Mouse (Mus musculus) liver, embryonic 16.5 days (tissue): ENCODE measurements around the gene Cdk2ap2. TPM values are rescaled to one million over a fixed set of nuclear protein-coding genes. Genes with fewer than 3 reads are reported as not detected.
"Not testable (repeated sequence)": the region's sequence is repeated elsewhere in the genome, so short reads cannot be mapped to it uniquely, and the experiment has no call there.

Experiments
- ATAC-seq: fragments of 200-750 bp; cut with Nextera tagmentation; 2 replicates; pipeline ENCODE4 v1.8.0; 2017; ENCODE audit warnings: low read depth, mild to moderate bottlenecking, moderate number of reproducible peaks, moderate library complexity
- H3K27ac ChIP-seq: fragments of 300-500 bp; sonication (generic); 2 replicates; pipeline ENCODE4 v1.5.1; 2014; ENCODE audit warnings: mild to moderate bottlenecking, low read length
- H3K27me3 ChIP-seq: fragments of 300-500 bp; sonication (generic); 2 replicates; pipeline ENCODE4 v1.6.1; 2014; ENCODE audit warnings: low read depth, low read length, mixed read lengths; ENCODE audit not compliant: control insufficient read depth, insufficient read depth
- H3K36me3 ChIP-seq: fragments of 300-500 bp; sonication (generic); 2 replicates; pipeline ENCODE4 v1.6.1; 2014; ENCODE audit warnings: mild to moderate bottlenecking; ENCODE audit not compliant: control insufficient read depth, insufficient read depth
- H3K4me1 ChIP-seq: fragments of 300-500 bp; sonication (generic); 2 replicates; pipeline ENCODE4 v1.6.1; 2014; ENCODE audit warnings: low read depth, low read length, mixed read lengths; ENCODE audit not compliant: control insufficient read depth
- H3K4me2 ChIP-seq: fragments of 300-500 bp; sonication (generic); 2 replicates; pipeline ENCODE4 v1.6.1; 2014; ENCODE audit warnings: low read depth, low read length, mixed read lengths
- H3K4me3 ChIP-seq: fragments of 300-500 bp; sonication (generic); 2 replicates; pipeline ENCODE4 v1.5.1; 2014; ENCODE audit warnings: low read depth, mild to moderate bottlenecking, low read length
- H3K9ac ChIP-seq: fragments of 300-500 bp; sonication (generic); 2 replicates; pipeline ENCODE4 v1.6.1; 2014; ENCODE audit warnings: low read depth, low read length
- H3K9me3 ChIP-seq: fragments of 300-500 bp; sonication (generic); replicated peaks from 2 replicates; pipeline ENCODE4 v1.6.1; 2016; ENCODE audit warnings: low read length; ENCODE audit not compliant: control insufficient read depth
- WGBS: fragments of 180-500 bp; shearing (Covaris S2); extraction: QIAGEN DNeasy Blood & Tissue Kit; methylation state at CpG from one replicate; pipeline ENCODE4 v1.1.7; 2014; ENCODE audit not compliant: insufficient replicate concordance; 5-methylcytosine and 5-hydroxymethylcytosine counted together
- polyA plus RNA-seq: library from polyadenylated mRNA; unstranded; fragments of >200 nt; fragmentation: Nextera tagmentation; extraction: Ambion mirVana; gene quantifications from 2 replicates; pipeline ENCODE4 v1.2.1, GENCODE M21; 2015

The Cdk2ap2 gene
- polyA plus RNA-seq, 1 experiment from 2014 or later: 117 TPM

GRCm38 (mm10) chr19:4121896-4122295 is 24.9 kb downstream of the Cdk2ap2 start:
- WGBS: 32% methylated on average over 6 of the region's 6 CpGs
- not testable (repeated sequence) for H3K36me3 ChIP-seq, H3K9me3 ChIP-seq, ATAC-seq, H3K9ac ChIP-seq, H3K27me3 ChIP-seq, H3K4me3 ChIP-seq
- peaks cover 50% of the 10 kb centered on the region for H3K4me1 ChIP-seq
- peak overlapping the region; percentile 77 for H3K4me2 ChIP-seq
- peak overlapping the region; percentile 78 for H3K27ac ChIP-seq

- no peaks in the 10 kb centered on the region for H3K27me3 ChIP-seq
- WGBS: 27% methylated on average over 7 of the region's 7 CpGs
- H3K9me3 ChIP-seq: no peaks in the 10 kb centered on the region
- no peak overlapping the region for H3K9ac ChIP-seq
- H3K4me1 ChIP-seq: peaks cover 58% of the 10 kb centered on the region
- H3K4me2 ChIP-seq: peak overlapping the region; percentile 18
- H3K27ac ChIP-seq: peak overlapping the region; percentile 75
- no peak for ATAC-seq
- no peak overlapping the region for H3K4me3 ChIP-seq
- H3K36me3 ChIP-seq: no peaks in the 10 kb centered on the region
These were observed 25.7 kb downstream of the Cdk2ap2 start for GRCm38 (mm10) chr19:4122411-4123370.

GRCm38 (mm10) chr19:4124432-4124831 is 27.4 kb downstream of the Cdk2ap2 start:
- Histone ChIP-seq H3K4me2 (no peak overlapping the region), H3K4me3 (no peak overlapping the region), H3K27me3 (no peaks in the 10 kb centered on the region), H3K36me3 (peaks cover 9% of the 10 kb centered on the region), H3K9me3 (no peaks in the 10 kb centered on the region), H3K9ac (no peak overlapping the region), H3K4me1 (peaks cover 59% of the 10 kb centered on the region), H3K27ac (0 out of 2 replicates have a peak overlapping the region, but pooled peaks have one; percentile 18)
- 78% methylated on average over 4 of the region's 4 CpGs for WGBS
- ATAC-seq: no peak

- ATAC-seq: peak; percentile 1
- H3K4me1 ChIP-seq: peaks cover 65% of the 10 kb centered on the region
- peak overlapping the region; percentile 48 for H3K9ac ChIP-seq
- not testable (repeated sequence) for H3K36me3 ChIP-seq, H3K27me3 ChIP-seq, H3K9me3 ChIP-seq
- H3K27ac ChIP-seq: peak overlapping the region; percentile 41; the same call in 1 of the 2 replicates
- H3K4me2 ChIP-seq: peak overlapping the region; percentile 56
- H3K4me3 ChIP-seq: peak overlapping the region; percentile 79
- 26% methylated on average over 3 of the region's 4 CpGs for WGBS
These were observed 28.3 kb downstream of the Cdk2ap2 start for GRCm38 (mm10) chr19:4125268-4125667.

- peak within 1 kb of the TSS; percentile 57 for H3K27ac ChIP-seq
- H3K4me2 ChIP-seq: peak within 1 kb of the TSS; percentile 77
- H3K36me3 ChIP-seq: peaks cover 10% of the 10 kb centered on the region
- peak; percentile 92 for ATAC-seq
- no peaks in the 10 kb centered on the region for H3K9me3 ChIP-seq
- peak within 1 kb of the TSS; percentile 79 for H3K4me3 ChIP-seq
- WGBS: 1% methylated on average over 63 of the region's 64 CpGs
- no peaks in the 10 kb centered on the region for H3K27me3 ChIP-seq
- H3K9ac ChIP-seq: peak within 1 kb of the TSS; percentile 90
- peaks cover 63% of the 10 kb centered on the region for H3K4me1 ChIP-seq
These were observed 29.0 kb downstream of the Cdk2ap2 start, which contains the start of gene Aip for GRCm38 (mm10) chr19:4125741-4126696. Gene Aip (minus strand): TSS chr19:4125858.

- H3K9ac ChIP-seq: peak overlapping the region; percentile 90
- H3K27me3 ChIP-seq: no peaks in the 10 kb centered on the region
- ATAC-seq: no peak
- H3K4me2 ChIP-seq: peak overlapping the region; percentile 77
- peak overlapping the region; percentile 79 for H3K4me3 ChIP-seq
- H3K36me3 ChIP-seq: peaks cover 16% of the 10 kb centered on the region
- 59% methylated on average over 7 of the region's 7 CpGs for WGBS
- H3K4me1 ChIP-seq: peaks cover 65% of the 10 kb centered on the region
- H3K27ac ChIP-seq: peak overlapping the region; percentile 57
- no peaks in the 10 kb centered on the region for H3K9me3 ChIP-seq
These were observed 29.9 kb downstream of the Cdk2ap2 start for GRCm38 (mm10) chr19:4126759-4127495.

GRCm38 (mm10) chr19:4129462-4129861 is 32.5 kb downstream of the Cdk2ap2 start:
- Histone ChIP-seq H3K9ac (no peak overlapping the region), H3K4me2 (peak overlapping the region; percentile 69; the same call in 1 of the 2 replicates)
- WGBS: 93% methylated on average over 7 of the region's 7 CpGs

GRCm38 (mm10) chr19:4130106-4130505 is 33.1 kb downstream of the Cdk2ap2 start:
- no peak for ATAC-seq
- Histone ChIP-seq H3K4me3 (peak overlapping the region; percentile 68), H3K4me2 (peak overlapping the region; percentile 69), H3K27me3 (no peaks in the 10 kb centered on the region), H3K9me3 (no peaks in the 10 kb centered on the region), H3K9ac (peak overlapping the region; percentile 71), H3K27ac (peak overlapping the region; percentile 84), H3K36me3 (peaks cover 22% of the 10 kb centered on the region), H3K4me1 (peaks cover 36% of the 10 kb centered on the region)
- WGBS: 64% methylated on average over 4 of the region's 4 CpGs

More at GRCm38 (mm10) chr19:4129462-4129861, 32.5 kb downstream of the Cdk2ap2 start:
- H3K36me3 ChIP-seq: peaks cover 22% of the 10 kb centered on the region
- H3K4me3 ChIP-seq: no peak overlapping the region
- peaks cover 42% of the 10 kb centered on the region for H3K4me1 ChIP-seq
- peak overlapping the region; percentile 84 for H3K27ac ChIP-seq
- H3K9me3 ChIP-seq: no peaks in the 10 kb centered on the region
- H3K27me3 ChIP-seq: no peaks in the 10 kb centered on the region
- ATAC-seq: no peak
